Mouse (Mus musculus) limb, embryonic 10.5 days (tissue): Measurements from ENCODE around the gene Insyn1. TPM values are rescaled to one million over a fixed set of nuclear protein-coding genes. Genes with fewer than 3 reads are reported as not detected.
A peak's percentile ranks its signal among the peaks of the same experiment; 100 is the strongest.

Experiments used
- DNase-seq: peaks from one replicate; pipeline ENCODE4 v3.0.0-alpha.2; 2017; ENCODE audit warnings: low spot score
- H3K27ac ChIP-seq: fragments of 300-500 bp; sonication (generic); 2 replicates; pipeline ENCODE4 v1.5.1; 2016; ENCODE audit warnings: mild to moderate bottlenecking
- H3K27me3 ChIP-seq: fragments of 300-500 bp; sonication (generic); 2 replicates; pipeline ENCODE4 v1.6.1; 2016; ENCODE audit warnings: low read depth, mild to moderate bottlenecking; ENCODE audit not compliant: poor library complexity, severe bottlenecking
- H3K36me3 ChIP-seq: fragments of 300-500 bp; sonication (generic); 2 replicates; pipeline ENCODE4 v1.6.1; 2016; ENCODE audit warnings: mild to moderate bottlenecking, moderate library complexity
- H3K4me1 ChIP-seq: fragments of 300-500 bp; sonication (generic); 2 replicates; pipeline ENCODE4 v1.6.1; 2016
- H3K4me3 ChIP-seq: fragments of 300-500 bp; sonication (generic); 2 replicates; pipeline ENCODE4 v1.5.1; 2016; ENCODE audit warnings: mild to moderate bottlenecking, moderate library complexity
- H3K9me3 ChIP-seq: fragments of 300-500 bp; sonication (generic); replicated peaks from 2 replicates; pipeline ENCODE4 v1.6.1; 2016; ENCODE audit warnings: mild to moderate bottlenecking
- WGBS: fragments of 180-500 bp; shearing (Covaris S2); methylation state at CpG from one replicate; pipeline ENCODE4 v1.1.7; 2016; 5-methylcytosine and 5-hydroxymethylcytosine counted together
- polyA plus RNA-seq: library from polyadenylated mRNA; unstranded; fragments of >200 nt; fragmentation: Nextera tagmentation; extraction: Ambion mirVana; gene quantifications from 2 replicates; pipeline ENCODE4 v1.2.1, GENCODE M21; 2016

The Insyn1 gene
- polyA plus RNA-seq, 1 experiment from 2014 or later = 1.2 TPM

DNA sequence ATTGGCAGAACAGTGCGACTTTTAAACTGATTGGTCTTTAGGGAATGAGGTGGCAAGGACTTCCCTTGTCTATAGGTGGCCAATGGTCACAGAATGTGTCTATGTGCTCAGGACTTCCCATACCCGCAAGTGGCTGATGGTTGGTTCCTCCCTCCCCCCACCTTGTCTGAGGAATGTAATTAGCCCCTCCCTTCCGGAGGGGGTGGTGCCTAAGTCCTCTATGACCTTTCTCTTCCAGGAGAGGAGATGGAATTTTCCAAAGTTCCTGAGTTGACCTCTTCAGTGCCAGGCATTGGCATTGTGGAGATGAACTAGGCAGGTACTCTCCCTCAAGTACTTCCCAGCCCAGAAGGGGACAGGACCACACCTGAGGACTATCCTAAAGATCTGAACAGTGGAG, 33.5 kb upstream of the Insyn1 start:
- H3K27ac ChIP-seq = no peak overlapping the region
- DNase-seq = no peak
- no peak overlapping the region for H3K4me3 ChIP-seq
- peaks cover 18% of the 10 kb centered on the region for H3K4me1 ChIP-seq
- no peaks in the 10 kb centered on the region for H3K36me3 ChIP-seq
- H3K27me3 ChIP-seq = peaks cover 18% of the 10 kb centered on the region; the same call in 1 of the 2 replicates
- H3K9me3 ChIP-seq = no peaks in the 10 kb centered on the region
- WGBS = 44% methylated on average over 3 of the region's 3 CpGs

DNA sequence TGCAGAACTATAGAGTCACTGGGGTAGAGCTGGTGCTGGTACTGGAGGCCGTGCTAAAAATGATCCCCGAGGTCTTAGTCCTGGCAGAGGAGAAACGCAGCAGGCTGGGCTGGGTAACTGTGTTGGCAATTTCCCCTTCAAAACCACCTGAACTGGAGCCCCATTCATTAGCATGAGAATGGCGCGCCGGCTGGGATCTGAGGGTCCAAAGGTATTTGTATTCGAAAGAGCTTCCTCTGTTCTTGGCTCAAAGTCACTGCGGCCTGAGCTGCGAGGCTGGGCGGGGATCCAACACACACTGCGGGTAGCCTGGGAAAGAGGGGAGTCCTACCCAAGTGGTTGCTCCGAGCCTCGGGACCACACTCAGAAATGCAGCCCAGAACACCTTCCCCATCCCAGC, 32.6 kb upstream of the Insyn1 start:
- WGBS = 17% methylated on average over 13 of the region's 13 CpGs
- no peak for DNase-seq
- H3K27me3 ChIP-seq = peaks cover 18% of the 10 kb centered on the region; the same call in 1 of the 2 replicates
- H3K27ac ChIP-seq = no peak overlapping the region
- H3K4me3 ChIP-seq = no peak overlapping the region
- H3K9me3 ChIP-seq = no peaks in the 10 kb centered on the region
- no peaks in the 10 kb centered on the region for H3K36me3 ChIP-seq
- H3K4me1 ChIP-seq = peaks cover 18% of the 10 kb centered on the region

DNA sequence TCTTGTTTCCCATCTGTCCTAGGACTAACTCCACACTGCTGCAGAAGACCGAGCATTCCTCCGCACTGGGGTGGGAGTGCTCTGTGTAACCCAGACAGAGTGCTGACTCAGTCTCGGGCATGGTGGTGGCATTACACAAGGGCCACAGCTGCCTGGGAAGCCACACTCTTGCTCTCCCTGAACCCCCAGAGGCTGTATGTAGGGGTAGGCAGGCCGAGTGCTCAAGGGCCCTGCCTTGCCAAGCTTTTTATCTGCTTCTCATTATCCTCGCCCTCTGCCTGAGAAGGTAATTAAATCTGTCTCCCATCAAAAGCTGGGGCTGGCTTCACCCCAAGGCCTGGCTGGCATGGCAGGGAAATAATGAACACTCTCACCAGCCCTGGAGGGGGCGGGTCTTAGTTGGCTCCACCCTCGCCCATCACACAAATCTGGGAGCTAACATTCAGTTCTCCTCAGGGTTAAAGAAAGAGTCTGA, 30.9 kb upstream of the Insyn1 start:
- H3K4me3 ChIP-seq = no peak overlapping the region
- H3K27ac ChIP-seq = peak overlapping the region; percentile 44
- H3K27me3 ChIP-seq = peaks cover 18% of the 10 kb centered on the region; the same call in 1 of the 2 replicates
- no peaks in the 10 kb centered on the region for H3K9me3 ChIP-seq
- WGBS = 59% methylated on average over 7 of the region's 7 CpGs
- H3K36me3 ChIP-seq = no peaks in the 10 kb centered on the region
- peaks cover 18% of the 10 kb centered on the region for H3K4me1 ChIP-seq
- DNase-seq = peak; percentile 36

DNA sequence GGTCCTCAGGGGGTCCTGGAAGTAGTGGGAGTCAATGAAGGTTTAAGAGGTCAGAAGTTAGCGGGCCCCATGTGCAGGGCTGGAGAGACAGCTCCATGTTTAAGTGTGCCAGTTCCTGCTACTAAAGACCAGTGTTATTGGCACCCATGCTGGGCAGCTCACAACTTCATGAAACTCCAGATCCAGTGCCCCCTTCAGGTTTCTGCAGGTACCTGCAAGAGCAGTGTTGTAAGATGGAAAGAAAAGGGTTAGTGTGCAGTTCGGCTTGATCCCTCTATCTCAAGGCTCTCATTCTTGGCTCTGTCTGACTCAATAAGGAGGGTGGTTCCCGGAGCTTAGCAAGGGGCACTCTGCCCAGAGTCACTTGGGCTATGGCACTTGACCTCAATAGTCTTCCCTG, 30.1 kb upstream of the Insyn1 start:
- no peak for DNase-seq
- Histone ChIP-seq H3K4me1 (peaks cover 18% of the 10 kb centered on the region), H3K36me3 (no peaks in the 10 kb centered on the region), H3K9me3 (no peaks in the 10 kb centered on the region), H3K27ac (no peak overlapping the region), H3K4me3 (no peak overlapping the region), H3K27me3 (peaks cover 18% of the 10 kb centered on the region; the same call in 1 of the 2 replicates)
- 86% methylated on average over 3 of the region's 3 CpGs for WGBS

DNA sequence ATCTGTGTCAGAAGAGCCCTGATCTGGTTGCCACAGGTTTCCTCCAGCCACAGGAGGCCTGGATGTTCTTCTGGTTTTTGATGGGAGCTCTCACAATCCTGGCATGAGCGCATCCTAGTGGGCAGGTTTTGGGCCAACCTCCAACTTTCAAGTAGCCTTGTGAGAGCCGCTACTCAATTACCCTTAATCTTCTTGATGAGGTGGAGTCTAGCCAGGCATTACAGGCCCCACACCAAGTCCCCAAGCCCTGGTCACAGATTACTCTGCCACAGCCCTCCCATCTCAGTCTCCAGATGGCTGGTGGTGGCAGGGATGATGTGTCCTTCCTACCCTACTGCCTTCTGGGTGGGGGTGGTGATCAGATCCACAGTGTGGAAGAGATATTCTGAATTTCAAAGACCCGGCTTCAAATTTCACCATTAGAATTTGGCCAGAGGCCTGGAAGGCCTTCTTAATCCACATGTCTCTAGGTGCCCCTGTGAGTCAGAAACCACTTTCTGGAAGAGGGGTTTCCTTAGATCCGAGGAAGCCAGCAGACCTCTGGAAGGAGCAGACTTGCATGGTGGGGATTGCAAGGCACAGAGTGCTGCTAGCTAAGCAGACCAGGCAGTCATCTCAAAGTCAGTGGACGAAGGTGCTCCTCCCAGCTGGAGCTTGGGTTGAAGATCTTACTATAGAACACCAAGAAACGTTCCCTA, 29.4 kb upstream of the Insyn1 start:
- 83% methylated on average over 6 of the region's 6 CpGs for WGBS
- peaks cover 18% of the 10 kb centered on the region; the same call in 1 of the 2 replicates for H3K27me3 ChIP-seq
- H3K4me1 ChIP-seq = peaks cover 18% of the 10 kb centered on the region

DNA sequence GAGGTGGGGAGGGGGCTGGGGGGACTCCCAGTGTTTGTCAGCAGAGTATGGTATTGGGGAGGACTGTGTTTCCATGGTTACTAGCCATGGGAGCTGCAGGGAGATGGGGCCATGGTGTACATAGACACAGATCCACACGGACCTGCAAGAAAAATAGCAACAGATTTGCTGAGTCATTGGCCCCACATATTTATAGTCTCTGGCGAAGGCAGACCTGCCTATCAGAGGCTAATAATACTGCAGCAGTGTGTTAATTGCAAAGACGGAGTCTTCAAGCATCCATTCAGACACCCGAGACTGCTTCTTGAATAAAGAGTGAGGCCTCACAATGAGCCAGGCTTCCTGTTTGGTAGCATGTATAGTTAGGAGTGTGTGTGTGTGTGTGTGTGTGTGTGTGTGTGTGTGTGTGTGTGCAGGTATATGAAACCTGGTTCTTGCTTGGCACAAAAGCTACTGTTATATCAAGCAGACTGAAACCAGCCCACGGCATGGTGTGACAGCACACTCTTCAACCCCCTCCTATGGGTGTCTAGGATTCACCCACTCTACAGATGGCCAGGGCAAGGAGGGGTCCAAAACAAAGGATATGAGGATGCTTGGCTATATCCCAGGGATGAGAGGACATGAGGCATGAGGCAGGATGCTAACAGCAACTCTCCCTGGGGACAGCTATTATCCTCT, 20.9 kb upstream of the Insyn1 start:
- Histone ChIP-seq H3K4me1 (no peaks in the 10 kb centered on the region), H3K9me3 (no peaks in the 10 kb centered on the region), H3K27me3 (0 out of 2 replicates have a peak, but pooled peaks cover 6% of the 10 kb centered on the region), H3K36me3 (no peaks in the 10 kb centered on the region), H3K4me3 (no peak overlapping the region), H3K27ac (no peak overlapping the region)
- WGBS = 74% methylated on average over 5 of the region's 5 CpGs
- no peak for DNase-seq

More for the DNA sequence above, 29.4 kb upstream of the Insyn1 start:
- no peak overlapping the region for H3K27ac ChIP-seq
- no peak overlapping the region for H3K4me3 ChIP-seq
- H3K9me3 ChIP-seq = no peaks in the 10 kb centered on the region
- DNase-seq = no peak
- no peaks in the 10 kb centered on the region for H3K36me3 ChIP-seq

DNA sequence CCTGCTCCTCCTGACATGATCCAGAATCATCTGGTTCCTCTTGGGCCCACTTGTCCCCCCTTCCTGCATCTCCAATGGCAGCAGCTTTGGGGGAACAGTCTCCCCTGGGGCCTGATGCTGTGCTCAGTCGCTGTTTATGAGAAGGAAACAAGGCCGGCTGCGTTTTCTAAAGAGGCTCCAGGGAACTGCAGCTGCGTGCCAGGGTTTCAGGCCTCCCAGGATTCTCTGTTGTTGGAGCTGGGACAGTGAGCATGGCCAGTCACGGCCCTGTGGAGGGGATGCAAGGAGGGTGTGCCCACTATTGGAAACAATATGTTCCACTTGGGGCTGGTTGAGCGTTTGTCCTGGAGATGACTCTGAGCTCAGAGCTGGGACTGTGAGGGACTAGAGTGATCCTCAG, 17.9 kb upstream of the Insyn1 start:
- no peak for DNase-seq
- no peaks in the 10 kb centered on the region for H3K9me3 ChIP-seq
- no peaks in the 10 kb centered on the region for H3K36me3 ChIP-seq
- H3K4me3 ChIP-seq = no peak overlapping the region
- WGBS = 67% methylated on average over 6 of the region's 6 CpGs
- 0 out of 2 replicates have a peak, but pooled peaks cover 6% of the 10 kb centered on the region for H3K27me3 ChIP-seq
- H3K27ac ChIP-seq = no peak overlapping the region
- peaks cover 14% of the 10 kb centered on the region for H3K4me1 ChIP-seq

DNA sequence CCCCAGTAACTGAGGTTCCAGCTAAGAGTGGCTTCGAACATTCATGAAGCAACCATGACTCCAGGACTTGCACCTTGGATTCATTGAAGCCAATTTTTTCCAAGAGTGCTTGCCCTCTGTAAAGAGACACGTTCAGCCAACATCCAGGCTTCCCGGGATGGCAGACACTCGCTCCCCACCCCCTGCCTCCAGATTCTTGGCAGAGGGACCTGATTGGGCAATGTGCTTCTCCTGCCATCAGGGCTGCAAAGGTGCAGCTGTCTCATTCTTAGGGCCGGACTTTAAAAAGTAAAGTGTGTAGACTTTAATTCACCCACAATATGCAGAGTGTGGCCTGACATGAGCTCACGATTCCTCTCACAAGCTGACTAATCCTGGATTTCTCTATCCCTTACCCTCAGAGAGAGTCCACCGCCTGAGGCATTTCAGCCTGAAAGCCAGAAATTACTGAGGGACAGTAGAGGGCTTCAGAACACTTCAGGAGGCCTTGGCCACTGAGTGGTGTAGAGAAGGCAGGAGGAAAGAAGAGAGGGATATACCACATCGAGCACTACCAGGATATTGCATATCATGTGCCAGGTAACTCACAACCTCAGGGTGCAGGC, 15.1 kb upstream of the Insyn1 start:
- Histone ChIP-seq H3K9me3 (no peaks in the 10 kb centered on the region), H3K4me3 (no peak overlapping the region), H3K36me3 (no peaks in the 10 kb centered on the region), H3K27me3 (peaks cover 14% of the 10 kb centered on the region; the same call in 1 of the 2 replicates), H3K27ac (no peak overlapping the region), H3K4me1 (peaks cover 19% of the 10 kb centered on the region)
- 76% methylated on average over 8 of the region's 8 CpGs for WGBS
- DNase-seq = no peak

DNA sequence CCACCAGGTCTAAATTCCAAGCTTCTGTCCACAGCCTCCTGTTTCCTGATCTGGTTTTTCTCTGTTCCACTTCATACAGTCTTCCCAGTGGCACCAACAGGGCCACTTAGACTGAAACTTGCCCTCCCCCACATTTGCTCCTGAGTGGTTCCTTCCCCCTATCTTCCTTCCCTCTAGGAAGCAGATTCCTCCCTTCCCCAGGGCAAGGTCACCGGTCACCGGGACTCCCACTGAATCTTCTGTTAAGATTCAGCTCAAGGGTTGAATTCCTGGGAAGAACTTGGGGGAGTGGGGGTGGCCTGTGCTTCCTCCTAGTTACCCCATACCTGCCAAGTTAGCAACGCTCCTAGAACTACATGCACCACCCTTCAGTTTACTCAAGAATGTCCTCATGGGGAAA, 1.3 kb upstream of the Insyn1 start:
- peaks cover 46% of the 10 kb centered on the region for H3K4me1 ChIP-seq
- H3K36me3 ChIP-seq = no peaks in the 10 kb centered on the region
- H3K9me3 ChIP-seq = no peaks in the 10 kb centered on the region
- peaks cover 66% of the 10 kb centered on the region for H3K27me3 ChIP-seq
- H3K4me3 ChIP-seq = no peak overlapping the region
- DNase-seq = no peak
- H3K27ac ChIP-seq = no peak overlapping the region
- 11% methylated on average over 3 of the region's 3 CpGs for WGBS

DNA sequence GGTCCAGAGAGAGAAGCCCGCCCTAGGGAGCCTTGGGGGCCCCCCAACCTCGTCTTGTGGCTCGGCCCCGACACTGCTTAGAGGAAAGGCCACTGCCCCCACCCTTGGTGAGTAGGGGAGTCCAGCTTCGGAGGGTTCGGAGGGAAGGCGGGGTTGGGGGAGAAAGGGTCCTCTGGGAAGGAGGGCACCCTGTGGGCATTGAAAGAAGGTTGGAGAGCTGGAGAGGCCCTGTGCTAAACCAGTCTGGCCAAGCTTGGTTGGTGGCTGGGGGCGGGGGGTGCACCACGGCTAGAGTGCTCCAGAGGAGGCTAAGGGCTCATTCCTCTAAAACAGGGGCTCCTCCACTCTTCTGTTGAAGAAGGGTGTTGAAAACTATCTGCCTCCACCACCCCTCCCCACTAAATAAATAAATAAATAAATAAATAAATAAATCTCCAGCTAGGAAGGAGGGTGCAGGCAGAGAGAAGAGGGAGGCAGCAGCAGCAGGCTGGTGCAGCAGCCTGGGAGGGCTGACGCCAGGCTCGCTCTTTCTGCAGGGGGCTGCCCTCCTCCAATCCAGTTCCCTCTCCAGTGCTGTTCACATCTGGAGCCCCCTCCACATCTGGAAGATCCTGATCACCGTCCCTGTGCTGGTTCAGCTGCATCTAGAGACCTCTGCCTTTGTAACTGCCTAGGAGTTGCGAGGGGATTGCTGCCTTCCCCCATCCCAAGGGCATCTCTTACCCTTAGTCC, 896 bp downstream of the Insyn1 start:
- Histone ChIP-seq H3K4me3 (peak overlapping the region; percentile 78), H3K4me1 (peaks cover 51% of the 10 kb centered on the region), H3K9me3 (no peaks in the 10 kb centered on the region), H3K36me3 (no peaks in the 10 kb centered on the region), H3K27me3 (peaks cover 56% of the 10 kb centered on the region), H3K27ac (peak overlapping the region; percentile 90; the same call in 1 of the 2 replicates)
- DNase-seq = peak; percentile 40
- 3% methylated on average over 12 of the region's 13 CpGs for WGBS

DNA sequence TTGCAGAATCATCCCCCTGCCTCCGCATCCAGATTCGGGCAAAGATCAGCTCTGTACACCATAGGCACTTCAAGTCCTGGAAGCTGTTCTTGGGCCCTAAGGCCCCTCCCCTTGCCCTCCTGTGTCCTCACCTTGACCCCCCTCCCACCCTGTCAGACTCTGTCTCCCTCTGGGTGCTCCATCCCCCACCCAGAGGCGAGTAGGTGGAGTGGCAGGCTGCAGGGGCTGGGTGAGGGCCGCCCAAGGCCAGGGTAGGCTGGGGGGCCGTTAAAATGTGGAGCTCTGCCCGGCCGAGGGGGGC, 1.4 kb downstream of the Insyn1 start:
- Histone ChIP-seq H3K4me1 (peaks cover 51% of the 10 kb centered on the region), H3K36me3 (no peaks in the 10 kb centered on the region), H3K9me3 (no peaks in the 10 kb centered on the region), H3K4me3 (peak overlapping the region; percentile 78), H3K27ac (peak overlapping the region; percentile 58; the same call in 1 of the 2 replicates), H3K27me3 (peaks cover 53% of the 10 kb centered on the region)
- DNase-seq = peak; percentile 37
- 9% methylated on average over 7 of the region's 7 CpGs for WGBS

DNA sequence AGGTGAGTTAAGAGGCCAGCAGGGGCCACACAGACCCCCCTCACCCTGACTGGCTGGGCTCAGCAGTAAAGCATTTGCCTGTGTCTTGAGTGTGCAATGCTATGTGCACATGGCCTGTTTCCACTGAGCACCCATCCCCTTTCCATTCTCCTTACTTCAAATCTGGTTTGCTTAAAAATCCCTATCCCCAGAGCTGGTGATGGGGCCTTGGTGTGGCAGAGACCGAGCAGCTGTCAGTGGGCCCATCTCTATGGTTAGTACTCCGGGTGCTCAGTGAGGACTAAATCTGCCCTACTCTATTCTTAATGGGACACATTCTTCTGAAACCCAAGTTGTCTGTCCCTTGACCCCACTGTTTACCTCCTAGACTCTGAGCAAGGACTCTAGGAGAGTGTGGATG, 2.0 kb downstream of the Insyn1 start:
- no peaks in the 10 kb centered on the region for H3K9me3 ChIP-seq
- H3K4me3 ChIP-seq = no peak overlapping the region
- WGBS = 62% methylated on average over 2 of the region's 2 CpGs
- H3K27ac ChIP-seq = peak overlapping the region; percentile 58; the same call in 1 of the 2 replicates
- DNase-seq = no peak
- peaks cover 47% of the 10 kb centered on the region for H3K27me3 ChIP-seq
- no peaks in the 10 kb centered on the region for H3K36me3 ChIP-seq
- H3K4me1 ChIP-seq = peaks cover 51% of the 10 kb centered on the region
